Mouse (Mus musculus): ENCODE data around the gene Scnn1a. TPM values are rescaled to one million over a fixed set of nuclear protein-coding genes. Genes with fewer than 3 reads are reported as not detected.
A peak's percentile ranks its signal among the peaks of the same experiment; 100 is the strongest.

Gene Scnn1a
- polyA plus RNA-seq, 1 experiment, result 11.9 TPM

DNA sequence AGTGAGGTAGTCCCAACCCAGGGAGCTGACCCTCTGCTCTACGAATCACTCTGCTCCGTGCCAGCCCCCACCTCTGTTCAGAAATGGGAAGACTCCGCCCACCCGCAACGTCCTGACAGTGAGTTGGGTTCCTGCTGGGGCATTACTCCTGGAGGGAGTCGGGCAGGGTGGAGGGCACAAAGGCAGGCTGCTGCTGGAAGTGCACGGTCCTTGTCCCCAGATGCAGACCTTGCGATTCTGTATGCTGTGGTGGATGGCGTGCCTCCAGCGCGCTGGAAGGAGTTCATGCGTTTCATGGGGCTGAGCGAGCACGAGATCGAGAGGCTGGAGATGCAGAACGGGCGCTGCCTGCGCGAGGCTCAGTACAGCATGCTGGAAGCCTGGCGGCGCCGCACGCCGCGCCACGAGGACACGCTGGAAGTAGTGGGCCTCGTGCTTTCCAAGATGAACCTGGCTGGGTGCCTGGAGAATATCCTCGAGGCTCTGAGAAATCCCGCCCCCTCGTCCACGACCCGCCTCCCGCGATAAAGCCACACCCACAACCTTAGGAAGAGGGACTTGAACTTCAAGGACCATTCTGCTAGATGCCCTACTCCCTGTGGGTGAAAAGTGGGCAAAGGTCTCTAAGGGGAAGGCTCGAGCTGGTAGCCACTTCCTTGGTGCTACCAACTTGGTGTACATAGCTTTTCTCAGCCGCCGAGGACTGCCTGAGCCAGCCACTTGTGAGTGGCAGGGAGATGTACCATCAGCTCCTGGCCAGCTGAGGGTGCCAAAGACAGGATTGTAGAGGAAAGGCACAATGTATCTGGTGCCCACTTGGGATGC is 41.2 kb downstream of the Scnn1a start:
- Histone ChIP-seq H3K27me3 (ENCODE audit: control insufficient read depth, insufficient read depth, low read length) (no peaks in the 10 kb centered on the region), H3K4me3 (ENCODE audit: low read depth, low read length) (no peak overlapping the region), H3K36me3 (ENCODE audit: control insufficient read depth, insufficient read depth, low read length) (peaks cover 66% of the 10 kb centered on the region), H3K27ac (ENCODE audit: insufficient read depth, low read depth, low read length) (no peak overlapping the region), H3K4me1 (ENCODE audit: control insufficient read depth, insufficient read depth, insufficient read length, low read length) (peaks cover 20% of the 10 kb centered on the region)
- 68% methylated on average over 38 of the region's 38 CpGs for WGBS
- TF ChIP-seq CTCF (IDR thresholded peaks at IDR 0.05; ENCODE audit: extremely low read depth, insufficient read length, insufficient replicate concordance, low read depth, low read length), result peak; percentile 35; the same call in 1 of the 2 replicates
- TF ChIP-seq POLR2A (IDR thresholded peaks at IDR 0.05; ENCODE audit: low read depth, low read length), result no peak

DNA sequence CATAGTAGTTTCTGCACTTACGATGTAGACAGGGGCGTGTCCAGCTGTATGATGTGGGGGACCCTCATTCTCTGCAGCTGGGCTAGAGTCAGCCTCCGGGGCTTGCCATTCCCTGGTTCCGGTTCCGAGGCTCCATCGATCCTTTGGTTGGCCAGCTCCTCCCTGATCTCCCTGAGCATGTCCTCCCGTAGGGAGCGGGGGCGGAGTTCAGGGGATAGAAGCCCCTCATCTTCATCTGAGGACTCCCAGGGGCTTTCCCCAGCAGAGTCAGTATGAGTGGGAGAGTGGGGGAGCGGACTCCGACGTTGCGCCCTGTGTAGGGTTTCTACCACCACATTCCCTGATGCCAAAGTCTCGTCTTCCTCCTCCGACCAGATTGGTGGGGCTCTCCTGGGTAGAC is 42.6 kb downstream of the Scnn1a start:
- Histone ChIP-seq H3K27ac (ENCODE audit: insufficient read depth, low read depth, low read length) (0 out of 2 replicates have a peak overlapping the region, but pooled peaks have one; percentile 64), H3K27me3 (ENCODE audit: control insufficient read depth, insufficient read depth, low read length) (no peaks in the 10 kb centered on the region), H3K36me3 (ENCODE audit: control insufficient read depth, insufficient read depth, low read length) (peaks cover 55% of the 10 kb centered on the region), H3K4me3 (ENCODE audit: low read depth, low read length) (no peak overlapping the region), H3K4me1 (ENCODE audit: control insufficient read depth, insufficient read depth, insufficient read length, low read length) (peaks cover 23% of the 10 kb centered on the region)
- WGBS, result 65% methylated on average over 15 of the region's 15 CpGs
- TF ChIP-seq POLR2A (IDR thresholded peaks at IDR 0.05; ENCODE audit: low read depth, low read length) (no peak), CTCF (IDR thresholded peaks at IDR 0.05; ENCODE audit: extremely low read depth, insufficient read length, insufficient replicate concordance, low read depth, low read length) (no peak)

- TF ChIP-seq POLR2A (IDR thresholded peaks at IDR 0.05; ENCODE audit: low read depth, low read length) (no peak), CTCF (IDR thresholded peaks at IDR 0.05; ENCODE audit: extremely low read depth, insufficient read length, insufficient replicate concordance, low read depth, low read length) (no peak)
- H3K4me3 ChIP-seq (ENCODE audit: low read depth, low read length), result no peak overlapping the region
- peaks cover 52% of the 10 kb centered on the region for H3K36me3 ChIP-seq (ENCODE audit: control insufficient read depth, insufficient read depth, low read length)
- WGBS, result 31% methylated on average over 23 of the region's 23 CpGs
- peaks cover 28% of the 10 kb centered on the region for H3K4me1 ChIP-seq (ENCODE audit: control insufficient read depth, insufficient read depth, insufficient read length, low read length)
- no peaks in the 10 kb centered on the region for H3K27me3 ChIP-seq (ENCODE audit: control insufficient read depth, insufficient read depth, low read length)
- peak overlapping the region; percentile 64 for H3K27ac ChIP-seq (ENCODE audit: insufficient read depth, low read depth, low read length)
Observed at GRCm38 (mm10) chr6:125363451-125364242, 43.2 kb downstream of the Scnn1a start.

- 28% methylated on average over 7 of the region's 8 CpGs for WGBS
- no peaks in the 10 kb centered on the region for H3K27me3 ChIP-seq (ENCODE audit: control insufficient read depth, insufficient read depth, low read length)
- TF ChIP-seq POLR2A (IDR thresholded peaks at IDR 0.05; ENCODE audit: low read depth, low read length) (no peak), CTCF (IDR thresholded peaks at IDR 0.05; ENCODE audit: extremely low read depth, insufficient read length, insufficient replicate concordance, low read depth, low read length) (no peak)
- peaks cover 34% of the 10 kb centered on the region for H3K4me1 ChIP-seq (ENCODE audit: control insufficient read depth, insufficient read depth, insufficient read length, low read length)
- no peak overlapping the region for H3K4me3 ChIP-seq (ENCODE audit: low read depth, low read length)
- H3K36me3 ChIP-seq (ENCODE audit: control insufficient read depth, insufficient read depth, low read length), result peaks cover 45% of the 10 kb centered on the region
- H3K27ac ChIP-seq (ENCODE audit: insufficient read depth, low read depth, low read length), result no peak overlapping the region
Observed at GRCm38 (mm10) chr6:125364448-125364847, 44.0 kb downstream of the Scnn1a start.

DNA sequence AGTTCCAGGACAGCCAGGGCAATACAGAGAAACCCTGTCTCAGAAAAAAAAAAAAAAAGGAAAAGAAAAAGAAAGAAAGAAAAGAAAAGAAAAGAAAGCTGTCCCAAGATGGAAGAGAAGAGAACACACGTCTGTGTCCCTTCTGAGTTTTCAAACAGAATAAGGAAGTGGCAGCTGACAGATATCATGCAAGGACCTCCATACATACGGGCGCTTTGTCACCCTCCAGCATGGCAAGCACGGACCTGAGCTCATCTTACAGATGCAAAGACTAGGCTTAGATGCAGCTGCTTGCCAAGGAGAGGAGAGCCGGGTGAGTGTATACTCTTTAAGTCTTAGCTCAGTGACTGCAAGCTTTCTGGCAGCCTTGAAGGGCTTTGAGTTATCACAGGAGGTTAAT is 45.1 kb downstream of the Scnn1a start:
- TF ChIP-seq CTCF (IDR thresholded peaks at IDR 0.05; ENCODE audit: extremely low read depth, insufficient read length, insufficient replicate concordance, low read depth, low read length), result no peak
- no peak for TF ChIP-seq POLR2A (IDR thresholded peaks at IDR 0.05; ENCODE audit: low read depth, low read length)
- peaks cover 35% of the 10 kb centered on the region for H3K36me3 ChIP-seq (ENCODE audit: control insufficient read depth, insufficient read depth, low read length)
- H3K4me1 ChIP-seq (ENCODE audit: control insufficient read depth, insufficient read depth, insufficient read length, low read length), result peaks cover 34% of the 10 kb centered on the region
- H3K27ac ChIP-seq (ENCODE audit: insufficient read depth, low read depth, low read length), result no peak overlapping the region
- H3K4me3 ChIP-seq (ENCODE audit: low read depth, low read length), result no peak overlapping the region
- no peaks in the 10 kb centered on the region for H3K27me3 ChIP-seq (ENCODE audit: control insufficient read depth, insufficient read depth, low read length)
- WGBS, result 83% methylated on average over 5 of the region's 5 CpGs

GRCm38 (mm10) chr6:125366133-125366532 is 45.7 kb downstream of the Scnn1a start:
- H3K36me3 ChIP-seq (ENCODE audit: control insufficient read depth, insufficient read depth, low read length), result peaks cover 31% of the 10 kb centered on the region
- H3K4me3 ChIP-seq (ENCODE audit: low read depth, low read length), result no peak overlapping the region
- 68% methylated on average over 1 of the region's 1 CpGs for WGBS
- H3K27ac ChIP-seq (ENCODE audit: insufficient read depth, low read depth, low read length), result no peak overlapping the region
- no peaks in the 10 kb centered on the region for H3K27me3 ChIP-seq (ENCODE audit: control insufficient read depth, insufficient read depth, low read length)
- no peak for TF ChIP-seq POLR2A (IDR thresholded peaks at IDR 0.05; ENCODE audit: low read depth, low read length)
- TF ChIP-seq CTCF (IDR thresholded peaks at IDR 0.05; ENCODE audit: extremely low read depth, insufficient read length, insufficient replicate concordance, low read depth, low read length), result peak; percentile 27; the same call in 1 of the 2 replicates
- H3K4me1 ChIP-seq (ENCODE audit: control insufficient read depth, insufficient read depth, insufficient read length, low read length), result peaks cover 37% of the 10 kb centered on the region

All from small intestine, adult 2 months (tissue).